Mouse (Mus musculus): ENCODE measurements around the gene Eno4. TPM values are rescaled to one million over a fixed set of nuclear protein-coding genes. Genes with fewer than 3 reads are reported as not detected.
A peak's percentile ranks its signal among the peaks of the same experiment; 100 is the strongest.
"Not testable (repeated sequence)": the region's sequence is repeated elsewhere in the genome, so short reads cannot be mapped to it uniquely, and the experiment has no call there.

Gene Eno4
- polyA plus RNA-seq (2015; fragmentation: Nextera tagmentation; extraction: Ambion mirVana), result 0.06 and 0.13 TPM in 2 replicates

GRCm38 (mm10) chr19:58942841-58943828, at the start of gene Eno4, which contains the start of gene Hspa12a:
Eno4 (plus strand) TSS chr19:58943425.
Hspa12a (minus strand) TSS chr19:58943654.
- Histone ChIP-seq H3K9me3 (ENCODE audit: control insufficient read depth, low read length) (no peaks in the 10 kb centered on the region), H3K27me3 (ENCODE audit: control insufficient read depth, insufficient read depth, low read length) (no peaks in the 10 kb centered on the region), H3K27ac (replicated peaks) (peak within 1 kb of the TSS; percentile 71), H3K9ac (ENCODE audit: low read length) (peak within 1 kb of the TSS; percentile 77), H3K4me2 (replicated peaks; ENCODE audit: low read depth) (peak within 1 kb of the TSS; percentile 92), H3K4me3 (ENCODE audit: low read depth, low read length) (peak within 1 kb of the TSS; percentile 63), H3K4me1 (replicated peaks; ENCODE audit: control insufficient read depth, insufficient read depth) (peaks cover 7% of the 10 kb centered on the region; the same call in 1 of the 2 replicates), H3K36me3 (ENCODE audit: control insufficient read depth, insufficient read depth, low read length) (no peaks in the 10 kb centered on the region)
- no peak for TF ChIP-seq CTCF (IDR thresholded peaks at IDR 0.05; ENCODE audit: low read depth)
- TF ChIP-seq EP300 (optimal IDR thresholded peaks at IDR 0.05), result no peak
- ATAC-seq (ENCODE audit: low FRiP score, low TSS enrichment) (peak; percentile 96), DNase-seq (ENCODE audit: low spot score) (peak; percentile 91)
- under 1% methylated on average over 65 of the region's 65 CpGs for WGBS

DNA sequence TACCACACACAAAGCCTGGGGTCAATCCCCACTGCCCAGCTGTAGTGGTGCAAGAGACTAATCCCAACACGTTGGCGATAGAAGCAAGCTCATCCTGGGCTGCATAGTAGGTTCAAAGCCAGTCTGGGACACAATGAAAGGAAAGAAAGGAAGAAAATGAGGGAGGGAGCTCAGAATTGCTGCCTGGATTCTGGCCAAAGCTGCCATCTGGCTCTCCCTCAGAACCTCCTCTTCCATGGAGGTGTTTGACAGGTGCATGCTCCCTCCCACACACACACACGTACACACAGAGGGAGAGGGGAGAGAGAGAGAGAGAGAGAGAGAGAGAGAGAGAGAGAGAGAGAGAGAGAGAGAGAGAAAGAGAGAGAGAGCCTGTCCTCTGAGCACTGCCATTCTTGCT, 47.0 kb upstream of the Eno4 start:
- no peak overlapping the region for H3K9ac ChIP-seq (ENCODE audit: low read length)
- no peak overlapping the region for H3K4me3 ChIP-seq (ENCODE audit: low read depth, low read length)
- H3K36me3 ChIP-seq (ENCODE audit: control insufficient read depth, insufficient read depth, low read length), result no peaks in the 10 kb centered on the region
- H3K9me3 ChIP-seq (ENCODE audit: control insufficient read depth, low read length), result no peaks in the 10 kb centered on the region
- H3K27ac ChIP-seq (replicated peaks), result no peak overlapping the region
- ATAC-seq (ENCODE audit: low FRiP score, low TSS enrichment), result no peak
- H3K4me1 ChIP-seq (replicated peaks; ENCODE audit: control insufficient read depth, insufficient read depth), result no peaks in the 10 kb centered on the region
- 92% methylated on average over 2 of the region's 3 CpGs for WGBS
- no peak overlapping the region for H3K4me2 ChIP-seq (replicated peaks; ENCODE audit: low read depth)
- DNase-seq (ENCODE audit: low spot score), result no peak
- no peak for TF ChIP-seq EP300 (optimal IDR thresholded peaks at IDR 0.05)
- TF ChIP-seq CTCF (IDR thresholded peaks at IDR 0.05; ENCODE audit: low read depth), result no peak
- H3K27me3 ChIP-seq (ENCODE audit: control insufficient read depth, insufficient read depth, low read length), result no peaks in the 10 kb centered on the region

DNA sequence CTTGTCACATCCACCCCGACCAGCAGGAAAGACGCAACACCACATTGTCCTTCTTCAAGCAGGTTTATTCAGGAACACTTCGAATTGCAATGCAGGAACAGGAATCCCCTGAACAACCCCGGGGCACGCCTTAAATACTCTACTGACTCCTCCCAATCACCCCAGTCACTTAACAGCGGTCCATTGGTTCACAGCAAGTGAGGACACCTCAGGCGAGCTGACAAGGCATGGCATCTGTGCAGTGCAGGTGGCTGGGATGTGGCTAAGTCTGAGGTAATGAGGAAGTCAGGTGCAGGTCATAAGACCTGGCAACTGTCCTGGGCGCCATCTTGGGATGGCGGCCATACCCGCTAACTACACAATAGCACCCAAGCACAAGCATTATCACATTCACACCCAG, 42.8 kb upstream of the Eno4 start:
- not testable (repeated sequence) for ATAC-seq (ENCODE audit: low FRiP score, low TSS enrichment); H3K27ac ChIP-seq (replicated peaks); H3K36me3 ChIP-seq (ENCODE audit: control insufficient read depth, insufficient read depth, low read length); H3K9me3 ChIP-seq (ENCODE audit: control insufficient read depth, low read length); DNase-seq (ENCODE audit: low spot score); H3K4me3 ChIP-seq (ENCODE audit: low read depth, low read length); H3K4me2 ChIP-seq (replicated peaks; ENCODE audit: low read depth); H3K4me1 ChIP-seq (replicated peaks; ENCODE audit: control insufficient read depth, insufficient read depth); H3K9ac ChIP-seq (ENCODE audit: low read length); H3K27me3 ChIP-seq (ENCODE audit: control insufficient read depth, insufficient read depth, low read length)
- 86% methylated on average over 10 of the region's 10 CpGs for WGBS

DNA sequence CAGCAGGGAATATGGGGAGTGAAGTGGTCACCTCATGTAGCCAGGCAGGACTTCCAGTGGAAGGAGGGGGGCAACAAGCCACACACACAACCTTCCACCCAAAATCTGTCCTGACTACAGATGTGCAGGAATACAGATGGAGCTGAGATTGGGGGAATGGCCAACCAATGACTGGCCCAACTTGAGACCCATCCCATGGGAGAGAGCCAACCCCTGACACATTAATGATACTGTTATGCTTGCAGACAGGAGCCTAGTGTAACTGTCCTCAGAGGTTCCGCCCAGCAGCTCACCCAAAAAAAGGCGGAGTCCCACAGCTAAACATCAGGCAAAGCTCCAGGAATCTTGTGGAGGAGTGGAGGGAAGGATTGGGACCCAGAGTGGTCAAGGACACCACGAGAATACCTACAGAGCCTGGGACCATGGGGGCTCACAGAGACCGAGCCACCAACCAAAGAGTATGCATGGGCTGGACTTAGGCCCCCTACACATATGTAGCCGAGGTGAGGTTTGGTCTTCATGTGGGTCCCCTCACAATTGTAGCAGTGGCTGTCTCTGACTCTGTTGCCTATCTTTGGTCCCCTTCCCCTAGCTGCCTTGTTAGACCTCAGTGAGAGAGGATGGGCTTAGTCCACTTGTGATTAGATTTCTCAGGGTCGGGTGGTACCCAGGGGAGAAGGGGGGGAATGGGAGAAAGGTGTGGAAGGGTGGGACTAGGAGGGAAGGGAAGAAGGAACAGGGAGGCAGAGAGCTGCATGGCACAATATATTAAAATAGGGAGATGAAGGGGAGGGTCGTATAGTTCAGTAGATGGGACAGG, 39.9 kb upstream of the Eno4 start:
- no peak overlapping the region for H3K9ac ChIP-seq (ENCODE audit: low read length)
- H3K27ac ChIP-seq (replicated peaks), result 0 out of 2 replicates have a peak overlapping the region, but pooled peaks have one; percentile 6
- no peaks in the 10 kb centered on the region for H3K36me3 ChIP-seq (ENCODE audit: control insufficient read depth, insufficient read depth, low read length)
- TF ChIP-seq CTCF (IDR thresholded peaks at IDR 0.05; ENCODE audit: low read depth) (no peak), EP300 (optimal IDR thresholded peaks at IDR 0.05) (no peak)
- WGBS, result 61% methylated on average over 7 of the region's 7 CpGs
- DNase-seq (ENCODE audit: low spot score) (no peak), ATAC-seq (ENCODE audit: low FRiP score, low TSS enrichment) (peak; percentile 14; the same call in 1 of the 2 replicates)
- no peak overlapping the region; the same call in 1 of the 2 replicates for H3K4me3 ChIP-seq (ENCODE audit: low read depth, low read length)
- peak overlapping the region; percentile 47 for H3K4me2 ChIP-seq (replicated peaks; ENCODE audit: low read depth)
- no peaks in the 10 kb centered on the region for H3K9me3 ChIP-seq (ENCODE audit: control insufficient read depth, low read length)
- H3K4me1 ChIP-seq (replicated peaks; ENCODE audit: control insufficient read depth, insufficient read depth), result no peaks in the 10 kb centered on the region
- H3K27me3 ChIP-seq (ENCODE audit: control insufficient read depth, insufficient read depth, low read length), result no peaks in the 10 kb centered on the region

DNA sequence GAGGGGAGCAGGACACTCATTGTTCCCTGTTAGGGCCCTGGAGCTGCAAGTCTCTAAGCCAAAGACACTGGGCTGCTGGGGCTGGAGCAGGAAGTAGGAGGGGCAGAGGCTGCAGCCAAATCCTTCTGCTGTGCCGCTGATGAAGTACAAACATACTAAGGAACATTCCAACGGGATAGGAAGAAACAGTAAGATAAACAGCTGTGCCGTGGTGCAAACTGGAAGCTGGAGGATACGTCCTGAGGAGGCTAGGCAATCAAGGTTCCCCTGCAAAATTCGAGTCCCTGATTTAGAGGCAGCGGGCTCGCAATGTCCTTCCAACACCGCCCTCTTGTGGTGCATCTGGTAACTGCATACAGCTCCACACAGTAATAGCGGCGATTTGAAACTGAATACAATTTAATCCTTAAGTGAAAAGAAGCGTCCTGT, 39.3 kb upstream of the Eno4 start:
- Histone ChIP-seq H3K27me3 (ENCODE audit: control insufficient read depth, insufficient read depth, low read length) (no peaks in the 10 kb centered on the region), H3K36me3 (ENCODE audit: control insufficient read depth, insufficient read depth, low read length) (no peaks in the 10 kb centered on the region), H3K4me1 (replicated peaks; ENCODE audit: control insufficient read depth, insufficient read depth) (no peaks in the 10 kb centered on the region), H3K4me3 (ENCODE audit: low read depth, low read length) (peak overlapping the region; percentile 15; the same call in 1 of the 2 replicates), H3K4me2 (replicated peaks; ENCODE audit: low read depth) (peak overlapping the region; percentile 47), H3K9me3 (ENCODE audit: control insufficient read depth, low read length) (no peaks in the 10 kb centered on the region), H3K9ac (ENCODE audit: low read length) (no peak overlapping the region; the same call in 1 of the 2 replicates), H3K27ac (replicated peaks) (no peak overlapping the region)
- peak; percentile 83 for ATAC-seq (ENCODE audit: low FRiP score, low TSS enrichment)
- under 1% methylated on average over 11 of the region's 11 CpGs for WGBS
- TF ChIP-seq CTCF (IDR thresholded peaks at IDR 0.05; ENCODE audit: low read depth) (peak; percentile 98), EP300 (optimal IDR thresholded peaks at IDR 0.05) (no peak)
- peak; percentile 80 for DNase-seq (ENCODE audit: low spot score)

All from stomach, postnatal 0 days (tissue).